Mouse (Mus musculus) stomach, postnatal 0 days (tissue): ENCODE data around the gene Naa38. TPM values are rescaled to one million over a fixed set of nuclear protein-coding genes. Genes with fewer than 3 reads are reported as not detected.

ENCODE experiments used
- ATAC-seq: fragments of 200-750 bp; cut with Nextera tagmentation; 2 replicates; pipeline ENCODE4 v1.8.0; 2017; ENCODE audit not compliant: low FRiP score, low TSS enrichment
- DNase-seq: peaks from one replicate; pipeline ENCODE4 v3.0.0-alpha.2; 2016; ENCODE audit warnings: low spot score
- H3K27ac ChIP-seq: fragments of 300-500 bp; sonication (generic); replicated peaks from 2 replicates; pipeline ENCODE4 v1.5.1; 2014; ENCODE audit warnings: mild to moderate bottlenecking, control low read depth
- H3K27me3 ChIP-seq: fragments of 300-500 bp; sonication (generic); 2 replicates; pipeline ENCODE4 v1.6.1; 2014; ENCODE audit warnings: low read length; ENCODE audit not compliant: control insufficient read depth, insufficient read depth
- H3K36me3 ChIP-seq: fragments of 300-500 bp; sonication (generic); 2 replicates; pipeline ENCODE4 v1.6.1; 2014; ENCODE audit warnings: low read length, mixed read lengths; ENCODE audit not compliant: control insufficient read depth, insufficient read depth
- H3K4me1 ChIP-seq: fragments of 300-500 bp; sonication (generic); replicated peaks from 2 replicates; pipeline ENCODE4 v1.6.1; 2014; ENCODE audit warnings: antibody characterized with exemption; ENCODE audit not compliant: control insufficient read depth, insufficient read depth
- H3K4me2 ChIP-seq: fragments of 300-500 bp; sonication (generic); replicated peaks from 2 replicates; pipeline ENCODE4 v1.6.1; 2014; ENCODE audit warnings: low read depth, mild to moderate bottlenecking, control low read depth, moderate library complexity
- H3K4me3 ChIP-seq: fragments of 300-500 bp; sonication (generic); 2 replicates; pipeline ENCODE4 v1.5.1; 2014; ENCODE audit warnings: low read depth, low read length, control low read depth
- H3K9ac ChIP-seq: fragments of 300-500 bp; sonication (generic); 2 replicates; pipeline ENCODE4 v1.6.1; 2014; ENCODE audit warnings: mild to moderate bottlenecking, low read length, control low read depth, mixed read lengths
- H3K9me3 ChIP-seq: fragments of 300-500 bp; sonication (generic); 2 replicates; pipeline ENCODE4 v1.6.1; 2016; ENCODE audit warnings: low read length; ENCODE audit not compliant: control insufficient read depth
- CTCF ChIP-seq: IDR thresholded peaks from 2 replicates; pipeline ENCODE4 v1.5.1; 2016; ENCODE audit warnings: antibody characterized with exemption, low read depth, mild to moderate bottlenecking, moderate library complexity
- EP300 ChIP-seq: optimal IDR thresholded peaks from 2 replicates; pipeline ENCODE3; 2016; ENCODE audit warnings: antibody characterized with exemption
- WGBS: fragments of 180-500 bp; shearing (Covaris S2); extraction: QIAGEN DNeasy Blood & Tissue Kit; methylation state at CpG from one replicate; pipeline ENCODE4 v1.1.7; 2014; 5-methylcytosine and 5-hydroxymethylcytosine counted together
- polyA plus RNA-seq: library from polyadenylated mRNA; unstranded; fragments of >200 nt; fragmentation: Nextera tagmentation; extraction: Ambion mirVana; gene quantifications from 2 replicates; pipeline ENCODE4 v1.2.1, GENCODE M21; 2015

Naa38 gene
- polyA plus RNA-seq, 1 experiment from 2014 or later = 170 TPM

DNA sequence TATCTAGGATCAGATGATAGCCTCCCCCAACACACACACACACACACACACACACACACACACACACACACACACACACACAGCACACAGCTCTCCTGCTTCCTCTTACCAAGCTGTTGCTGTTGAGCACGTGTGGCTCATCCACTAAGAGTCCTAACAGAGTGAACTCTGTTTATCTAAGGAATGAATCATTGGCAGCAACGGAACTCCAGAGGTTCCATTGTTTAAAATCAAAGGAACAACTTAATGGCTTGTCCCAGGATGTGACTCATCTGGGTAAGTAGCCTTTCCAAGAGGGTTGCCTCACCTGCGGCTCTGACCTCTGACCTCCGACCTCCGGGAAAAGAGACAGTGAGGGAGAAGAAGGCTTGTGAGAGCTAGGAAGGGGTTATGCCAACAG, 48.0 kb downstream of the Naa38 start:
- Histone ChIP-seq H3K9ac (no peak overlapping the region), H3K4me1 (no peaks in the 10 kb centered on the region), H3K9me3 (no peaks in the 10 kb centered on the region), H3K27ac (peak overlapping the region; percentile 25; the same call in 1 of the 2 replicates), H3K36me3 (no peaks in the 10 kb centered on the region), H3K4me3 (no peak overlapping the region), H3K4me2 (no peak overlapping the region), H3K27me3 (no peaks in the 10 kb centered on the region)
- DNase-seq = peak; percentile 49
- TF ChIP-seq CTCF (no peak), EP300 (no peak)
- peak; percentile 92 for ATAC-seq
- 4% methylated on average over 5 of the region's 5 CpGs for WGBS

Other genes starting within 250 kb of the Naa38 start
- gene Alox12b, start 238.5 kb upstream of the Naa38 start, polyA plus RNA-seq = 80.5 and 91.8 TPM in 2 replicates
- 1.2 and 1.3 TPM in 2 replicates for gene Alox8, start 197.6 kb upstream of the Naa38 start, polyA plus RNA-seq
- 0.04 and 0.05 TPM in 2 replicates for gene Gucy2e, start 158.5 kb upstream of the Naa38 start, polyA plus RNA-seq
- gene Cntrob, start 71.7 kb upstream of the Naa38 start, polyA plus RNA-seq = 4.9 and 5.5 TPM in 2 replicates
- gene Trappc1, start 71.5 kb upstream of the Naa38 start, polyA plus RNA-seq = 119 and 123 TPM in 2 replicates
- gene Kcnab3, start 69.2 kb upstream of the Naa38 start, polyA plus RNA-seq = 0.87 and 1.1 TPM in 2 replicates
- 46.2 and 49.4 TPM in 2 replicates for gene Rnf227, start 55.0 kb upstream of the Naa38 start, polyA plus RNA-seq
- gene Chd3, start 26.1 kb upstream of the Naa38 start, polyA plus RNA-seq = 18.4 and 18.9 TPM in 2 replicates
- 9.1 and 9.5 TPM in 2 replicates for gene Cyb5d1, start 144 bp downstream of the Naa38 start, polyA plus RNA-seq
- 14.9 and 17.8 TPM in 2 replicates for gene Tmem88, start 2.7 kb downstream of the Naa38 start, polyA plus RNA-seq
- 12.9 and 13.1 TPM in 2 replicates for gene Kdm6b, start 18.2 kb downstream of the Naa38 start, polyA plus RNA-seq
- gene Dnah2, start 153.6 kb downstream of the Naa38 start, polyA plus RNA-seq = 0.38 and 0.39 TPM in 2 replicates
- 3.9 and 4.4 TPM in 2 replicates for gene Efnb3, start 164.7 kb downstream of the Naa38 start, polyA plus RNA-seq
- gene Wrap53, start 184.8 kb downstream of the Naa38 start, polyA plus RNA-seq = 8.7 and 9.0 TPM in 2 replicates
- 45.0 and 51.4 TPM in 2 replicates for gene Trp53, start 184.9 kb downstream of the Naa38 start, polyA plus RNA-seq
- gene Atp1b2, start 210.5 kb downstream of the Naa38 start, polyA plus RNA-seq = 5.3 and 7.2 TPM in 2 replicates
- gene Shbg, start 222.4 kb downstream of the Naa38 start, polyA plus RNA-seq = not detected in 2 replicates
- gene Sat2, start 226.5 kb downstream of the Naa38 start, polyA plus RNA-seq = 14.4 and 15.5 TPM in 2 replicates
- gene Fxr2, start 237.5 kb downstream of the Naa38 start, polyA plus RNA-seq = 10.8 and 11.6 TPM in 2 replicates